30 mouse cellular contexts compared by ENCODE assay signal in genomic region chr14:115436617-115437016, GRCm38 (mm10).
DNase-seq lines count a peak whose midpoint lies in the region; ATAC-seq and TF ChIP-seq lines count a peak whose summit lies in the region.
"Had no signal": no experiment of that assay in that cellular context is flagged by ENCODE, and none has a peak within 500 bp of the region (broad histone marks: within the 10 kb centered on the region; RNA-seq: fewer than 3 reads in every experiment).

No protein-coding gene starts in this region.

- H3K4me2 ChIP-seq in heart, embryonic 13.5 days: no peak overlapping the region
- H3K4me2 ChIP-seq in liver, embryonic 11.5 days: no peak overlapping the region
- H3K4me2 ChIP-seq in liver, postnatal 0 days (ENCODE audit: low read depth, low read length): no peak overlapping the region
- H3K4me2 ChIP-seq: embryonic facial prominence, embryonic 13.5 days; forebrain, embryonic 15.5 days; hindbrain, embryonic 12.5 days; intestine, embryonic 15.5 days; liver, embryonic 13.5 days; lung, embryonic 15.5 days; midbrain, embryonic 12.5 days; neural tube, embryonic 12.5 days; stomach, embryonic 15.5 days had no signal

- TF ChIP-seq CTCF in liver, postnatal 0 days (IDR thresholded peaks at IDR 0.05; ENCODE audit: low read depth): no peak
- TF ChIP-seq CTCF in MEL (IDR thresholded peaks at IDR 0.05 in 2 of 3, conservative IDR thresholded peaks at IDR 0.05 in 1 of 3; ENCODE audit: control insufficient read depth in 1 of 3, insufficient read depth in 1 of 3, low read depth in 2 of 3, low read length in 3 of 3, poor library complexity in 1 of 3, severe bottlenecking in 1 of 3): no peak

- peak; percentile 8 for DNase-seq in embryo, embryonic 10 days (ENCODE audit: low spot score)
- no peak for DNase-seq in embryo, embryonic 10.5 days (ENCODE audit: low spot score)
- no peak for DNase-seq in heart, adult 18-20 months
- DNase-seq in liver, embryonic 11.5 days (ENCODE audit: low spot score): no peak
- no peak for DNase-seq in liver, postnatal 0 days
- DNase-seq in MEL (ENCODE audit: low read depth, low spot score): peak; percentile 9
- no peak for DNase-seq in yolk sac, embryonic 10.5 days (ENCODE audit: low spot score)
- DNase-seq: adrenal gland, postnatal 25 days; cerebellum, adult 18-20 months; cerebellum, postnatal 10 days; gastrocnemius, postnatal 25 days; kidney, adult 2 months; kidney, postnatal 36 days; left cerebral cortex, postnatal 4 days; liver, embryonic 13.5 days; lung, postnatal 4 days had no signal

- H3K27ac ChIP-seq in heart, embryonic 13.5 days (replicated peaks): peak overlapping the region; percentile 83
- no peak overlapping the region for H3K27ac ChIP-seq in liver, embryonic 11.5 days (ENCODE audit: low read depth, low read length)
- no peak overlapping the region for H3K27ac ChIP-seq in liver, postnatal 0 days (ENCODE audit: low read depth)
- no peak overlapping the region for H3K27ac ChIP-seq in MEL (ENCODE audit: control insufficient read depth, low read depth, low read length)
- H3K27ac ChIP-seq: embryonic facial prominence, embryonic 13.5 days; forebrain, embryonic 10.5 days; forebrain, embryonic 15.5 days; hindbrain, embryonic 12.5 days; hindbrain, postnatal 0 days; intestine, embryonic 15.5 days; layer of hippocampus, adult 2 months; liver, embryonic 13.5 days; lung, embryonic 15.5 days; midbrain, embryonic 12.5 days; neural tube, embryonic 12.5 days; stomach, embryonic 15.5 days had no signal

- ATAC-seq in heart, embryonic 13.5 days (ENCODE audit: extremely low read depth, insufficient number of reproducible peaks, low FRiP score, low TSS enrichment): peak; percentile 72; the same call in 1 of the 2 replicates
- peak; percentile 41; the same call in 1 of the 2 replicates for ATAC-seq in liver, embryonic 11.5 days (replicated peaks; ENCODE audit: low FRiP score)
- no peak for ATAC-seq in liver, postnatal 0 days
- ATAC-seq: forebrain, embryonic 15.5 days; hindbrain, postnatal 0 days; intestine, embryonic 15.5 days had no signal

- WGBS in heart, embryonic 13.5 days: 5% methylated on average over 2 of the region's 2 CpGs
- WGBS in liver, embryonic 11.5 days: 20% methylated on average over 2 of the region's 2 CpGs
- WGBS in liver, postnatal 0 days (ENCODE audit: insufficient replicate concordance): 14% methylated on average over 2 of the region's 2 CpGs

- no peak for TF ChIP-seq POLR2A in MEL (IDR thresholded peaks at IDR 0.05; ENCODE audit: control insufficient read depth in 1 of 2, insufficient read depth in 1 of 2, low read depth in 1 of 2, low read length in 2 of 2, poor library complexity in 1 of 2)

- no peaks in the 10 kb centered on the region for H3K27me3 ChIP-seq in heart, embryonic 13.5 days (replicated peaks)
- H3K27me3 ChIP-seq in liver, embryonic 11.5 days (replicated peaks; ENCODE audit: control insufficient read depth, insufficient read depth, low read length): no peaks in the 10 kb centered on the region
- H3K27me3 ChIP-seq in liver, postnatal 0 days (ENCODE audit: insufficient read depth, low read length): no peaks in the 10 kb centered on the region
- no peaks in the 10 kb centered on the region for H3K27me3 ChIP-seq in MEL (ENCODE audit: control insufficient read depth in 1 of 2, insufficient read depth in 2 of 2, low read length in 2 of 2)
- H3K27me3 ChIP-seq: embryonic facial prominence, embryonic 13.5 days; forebrain, embryonic 15.5 days; hindbrain, embryonic 12.5 days; intestine, embryonic 15.5 days; liver, embryonic 13.5 days; lung, embryonic 15.5 days; megakaryocyte, embryonic 14.5 days; midbrain, embryonic 12.5 days; neural tube, embryonic 12.5 days; stomach, embryonic 15.5 days had no signal

- H3K36me3 ChIP-seq in heart, embryonic 13.5 days: no peaks in the 10 kb centered on the region
- H3K36me3 ChIP-seq in liver, embryonic 11.5 days (ENCODE audit: control insufficient read depth, insufficient read depth, low read length): no peaks in the 10 kb centered on the region
- H3K36me3 ChIP-seq in liver, postnatal 0 days (replicated peaks; ENCODE audit: insufficient read depth, low read length): no peaks in the 10 kb centered on the region
- no peaks in the 10 kb centered on the region for H3K36me3 ChIP-seq in MEL (ENCODE audit: control insufficient read depth in 1 of 2, insufficient read depth in 2 of 2, low read length in 2 of 2)
- H3K36me3 ChIP-seq: embryonic facial prominence, embryonic 13.5 days; forebrain, embryonic 10.5 days; forebrain, embryonic 15.5 days; hindbrain, embryonic 12.5 days; intestine, embryonic 15.5 days; liver, embryonic 13.5 days; lung, embryonic 15.5 days; midbrain, embryonic 12.5 days; neural tube, embryonic 12.5 days; stomach, embryonic 15.5 days had no signal

- H3K4me3 ChIP-seq in heart, embryonic 13.5 days: no peak overlapping the region
- H3K4me3 ChIP-seq in liver, embryonic 11.5 days (ENCODE audit: low read depth, low read length): no peak overlapping the region
- no peak overlapping the region for H3K4me3 ChIP-seq in liver, postnatal 0 days (ENCODE audit: low read depth, low read length)
- no peak overlapping the region for H3K4me3 ChIP-seq in MEL (ENCODE audit: control insufficient read depth in 1 of 2, insufficient read depth in 1 of 2, low read depth in 2 of 2, low read length in 2 of 2)
- H3K4me3 ChIP-seq: embryonic facial prominence, embryonic 13.5 days; forebrain, embryonic 10.5 days; forebrain, embryonic 15.5 days; hindbrain, embryonic 12.5 days; intestine, embryonic 15.5 days; layer of hippocampus, adult 2 months; liver, embryonic 13.5 days; lung, embryonic 15.5 days; megakaryocyte, embryonic 14.5 days; midbrain, embryonic 12.5 days; myocyte; neural tube, embryonic 12.5 days; stomach, embryonic 15.5 days had no signal

- H3K79me2 ChIP-seq in MEL (ENCODE audit: control insufficient read depth, insufficient read depth, low read length, poor library complexity): no peaks in the 10 kb centered on the region

- no peak for TF ChIP-seq RAD21 in MEL (IDR thresholded peaks at IDR 0.05; ENCODE audit: low read depth, low read length)

- peaks cover 22% of the 10 kb centered on the region for H3K4me1 ChIP-seq in heart, embryonic 13.5 days
- H3K4me1 ChIP-seq in liver, embryonic 11.5 days (replicated peaks; ENCODE audit: control insufficient read depth, insufficient read depth, low read length): no peaks in the 10 kb centered on the region
- no peaks in the 10 kb centered on the region for H3K4me1 ChIP-seq in liver, postnatal 0 days (ENCODE audit: insufficient read depth)
- H3K4me1 ChIP-seq in MEL (ENCODE audit: control insufficient read depth in 1 of 2, insufficient read depth in 2 of 2, low read length in 2 of 2): no peaks in the 10 kb centered on the region
- H3K4me1 ChIP-seq: embryonic facial prominence, embryonic 13.5 days; forebrain, embryonic 10.5 days; forebrain, embryonic 15.5 days; hindbrain, embryonic 12.5 days; intestine, embryonic 15.5 days; liver, embryonic 13.5 days; lung, embryonic 15.5 days; megakaryocyte, embryonic 14.5 days; midbrain, embryonic 12.5 days; neural tube, embryonic 12.5 days; stomach, embryonic 15.5 days had no signal

- TF ChIP-seq EP300 in liver, postnatal 0 days (IDR thresholded peaks at IDR 0.05; ENCODE audit: low read depth): no peak
- TF ChIP-seq EP300 in MEL (IDR thresholded peaks at IDR 0.05; ENCODE audit: low read depth in 1 of 2, low read length in 2 of 2): no peak

- no peak overlapping the region for H3K9ac ChIP-seq in heart, embryonic 13.5 days
- no peak overlapping the region for H3K9ac ChIP-seq in liver, embryonic 11.5 days (ENCODE audit: low read depth, low read length)
- H3K9ac ChIP-seq in liver, postnatal 0 days (replicated peaks): no peak overlapping the region
- no peak overlapping the region for H3K9ac ChIP-seq in MEL (ENCODE audit: control insufficient read depth, low read depth, low read length, poor library complexity, severe bottlenecking)
- H3K9ac ChIP-seq: embryonic facial prominence, embryonic 13.5 days; forebrain, embryonic 15.5 days; hindbrain, embryonic 12.5 days; intestine, embryonic 15.5 days; liver, embryonic 13.5 days; lung, embryonic 15.5 days; midbrain, embryonic 12.5 days; neural tube, embryonic 12.5 days; stomach, embryonic 15.5 days had no signal

- H3K9me3 ChIP-seq in heart, embryonic 13.5 days: no peaks in the 10 kb centered on the region
- H3K9me3 ChIP-seq in liver, embryonic 11.5 days (ENCODE audit: control insufficient read depth, low read length): no peaks in the 10 kb centered on the region
- H3K9me3 ChIP-seq in liver, postnatal 0 days (ENCODE audit: low read length): no peaks in the 10 kb centered on the region
- H3K9me3 ChIP-seq in MEL (replicated peaks; ENCODE audit: insufficient read depth, low read length): no peaks in the 10 kb centered on the region
- H3K9me3 ChIP-seq: embryonic facial prominence, embryonic 13.5 days; forebrain, embryonic 10.5 days; forebrain, embryonic 15.5 days; hindbrain, embryonic 12.5 days; intestine, embryonic 15.5 days; liver, embryonic 13.5 days; lung, embryonic 15.5 days; megakaryocyte, embryonic 14.5 days; midbrain, embryonic 12.5 days; neural tube, embryonic 12.5 days; stomach, embryonic 15.5 days had no signal

TF ChIP-seq in MEL, 35 proteins besides CTCF, POLR2A, EP300 and RAD21:
- TF ChIP-seq ZNF384 (IDR thresholded peaks at IDR 0.05; ENCODE audit: low read depth, low read length) (peak; percentile 69), HCFC1 (IDR thresholded peaks at IDR 0.05; ENCODE audit: low read depth, low read length) (no peak)
TF ChIP-seq in MEL: peak in this region for 1.

Comparison
In these comparisons a context has a peak if more than half of its experiments do, and no peak if none do; other contexts are left out.
1. DNase-seq: peak in embryo, embryonic 10 days (single experiment) and MEL (single experiment); none in embryo, embryonic 10.5 days (single experiment), heart, adult 18-20 months (0 of 2), liver, embryonic 11.5 days (single experiment), liver, postnatal 0 days (single experiment) and yolk sac, embryonic 10.5 days (single experiment).